Mouse (Mus musculus) heart, embryonic 12.5 days (tissue): ENCODE measurements around the gene Myh4. TPM values are rescaled to one million over a fixed set of nuclear protein-coding genes. Genes with fewer than 3 reads are reported as not detected.

Experiments used
- ATAC-seq: fragments of 200-750 bp; cut with Nextera tagmentation; 2 replicates; pipeline ENCODE4 v1.8.0; 2017; ENCODE audit warnings: moderate TSS enrichment, moderate library complexity; ENCODE audit not compliant: insufficient number of reproducible peaks, low FRiP score
- H3K27ac ChIP-seq: fragments of 300-500 bp; sonication (generic); 2 replicates; pipeline ENCODE4 v1.5.1; 2016; ENCODE audit warnings: mild to moderate bottlenecking, moderate library complexity; ENCODE audit not compliant: poor library complexity, severe bottlenecking
- H3K27me3 ChIP-seq: fragments of 300-500 bp; sonication (generic); replicated peaks from 2 replicates; pipeline ENCODE4 v1.6.1; 2016; ENCODE audit warnings: mild to moderate bottlenecking, moderate library complexity
- H3K36me3 ChIP-seq: fragments of 300-500 bp; sonication (generic); 2 replicates; pipeline ENCODE4 v1.6.1; 2016; ENCODE audit warnings: mild to moderate bottlenecking, moderate library complexity
- H3K4me1 ChIP-seq: fragments of 300-500 bp; sonication (generic); replicated peaks from 2 replicates; pipeline ENCODE4 v1.6.1; 2016; ENCODE audit warnings: mild to moderate bottlenecking
- H3K4me2 ChIP-seq: fragments of 300-500 bp; sonication (generic); 2 replicates; pipeline ENCODE4 v1.6.1; 2016; ENCODE audit warnings: mild to moderate bottlenecking, moderate library complexity
- H3K4me3 ChIP-seq: fragments of 300-500 bp; sonication (generic); 2 replicates; pipeline ENCODE4 v1.5.1; 2016; ENCODE audit warnings: mild to moderate bottlenecking
- H3K9ac ChIP-seq: fragments of 300-500 bp; sonication (generic); 2 replicates; pipeline ENCODE4 v1.6.1; 2016; ENCODE audit warnings: mild to moderate bottlenecking, moderate library complexity
- H3K9me3 ChIP-seq: fragments of 300-500 bp; sonication (generic); replicated peaks from 2 replicates; pipeline ENCODE4 v1.6.1; 2016; ENCODE audit warnings: mild to moderate bottlenecking, moderate library complexity
- WGBS: fragments of 180-500 bp; shearing (Covaris S2); methylation state at CpG from one replicate; pipeline ENCODE4 v1.1.7; 2016; 5-methylcytosine and 5-hydroxymethylcytosine counted together
- polyA plus RNA-seq: library from polyadenylated mRNA; unstranded; fragments of >200 nt; fragmentation: Nextera tagmentation; extraction: Ambion mirVana; gene quantifications from 2 replicates; pipeline ENCODE4 v1.2.1, GENCODE M21; 2016

Gene Myh4
- polyA plus RNA-seq, result not detected in 2 replicates

- Histone ChIP-seq H3K4me3 (no peak within 1 kb of the TSS), H3K36me3 (no peaks in the 10 kb centered on the region), H3K4me1 (no peaks in the 10 kb centered on the region), H3K4me2 (no peak within 1 kb of the TSS), H3K9me3 (no peaks in the 10 kb centered on the region), H3K27me3 (no peaks in the 10 kb centered on the region), H3K9ac (no peak within 1 kb of the TSS), H3K27ac (no peak within 1 kb of the TSS)
- 77% methylated on average over 5 of the region's 5 CpGs for WGBS
- ATAC-seq, result no peak
Measured at GRCm38 (mm10) chr11:67237481-67238079, at the start of gene Myh4. Myh4 (plus strand) TSS chr11:67238029.

GRCm38 (mm10) chr11:67190316-67190715 lies 47.5 kb upstream of the Myh4 start:
- no peaks in the 10 kb centered on the region for H3K9me3 ChIP-seq
- H3K36me3 ChIP-seq, result no peaks in the 10 kb centered on the region
- H3K27me3 ChIP-seq, result no peaks in the 10 kb centered on the region
- H3K4me3 ChIP-seq, result no peak overlapping the region
- H3K9ac ChIP-seq, result no peak overlapping the region
- no peak overlapping the region for H3K4me2 ChIP-seq
- no peak for ATAC-seq
- no peaks in the 10 kb centered on the region for H3K4me1 ChIP-seq
- no peak overlapping the region for H3K27ac ChIP-seq
- WGBS, result 78% methylated on average over 10 of the region's 10 CpGs

- no peak overlapping the region for H3K27ac ChIP-seq
- H3K27me3 ChIP-seq, result no peaks in the 10 kb centered on the region
- no peaks in the 10 kb centered on the region for H3K9me3 ChIP-seq
- H3K36me3 ChIP-seq, result no peaks in the 10 kb centered on the region
- 79% methylated on average over 2 of the region's 2 CpGs for WGBS
- no peak for ATAC-seq
- no peaks in the 10 kb centered on the region for H3K4me1 ChIP-seq
- H3K9ac ChIP-seq, result no peak overlapping the region
- H3K4me2 ChIP-seq, result no peak overlapping the region
- H3K4me3 ChIP-seq, result no peak overlapping the region
Measured at GRCm38 (mm10) chr11:67190814-67191213, 47.0 kb upstream of the Myh4 start.

- WGBS, result 84% methylated on average over 14 of the region's 14 CpGs
- Histone ChIP-seq H3K4me2 (no peak overlapping the region), H3K27ac (no peak overlapping the region), H3K9ac (no peak overlapping the region), H3K4me3 (no peak overlapping the region), H3K36me3 (no peaks in the 10 kb centered on the region), H3K9me3 (no peaks in the 10 kb centered on the region), H3K4me1 (no peaks in the 10 kb centered on the region), H3K27me3 (no peaks in the 10 kb centered on the region)
- no peak for ATAC-seq
Measured at GRCm38 (mm10) chr11:67191496-67191895, 46.3 kb upstream of the Myh4 start.

- no peaks in the 10 kb centered on the region for H3K9me3 ChIP-seq
- no peak overlapping the region for H3K27ac ChIP-seq
- H3K4me3 ChIP-seq, result no peak overlapping the region
- H3K4me1 ChIP-seq, result 0 out of 2 replicates have a peak, but pooled peaks cover 3% of the 10 kb centered on the region
- 32% methylated on average over 1 of the region's 1 CpGs for WGBS
- no peak overlapping the region for H3K4me2 ChIP-seq
- no peaks in the 10 kb centered on the region for H3K36me3 ChIP-seq
- H3K9ac ChIP-seq, result no peak overlapping the region
- H3K27me3 ChIP-seq, result no peaks in the 10 kb centered on the region
- ATAC-seq, result no peak
Measured at GRCm38 (mm10) chr11:67199321-67199720, 38.5 kb upstream of the Myh4 start.

GRCm38 (mm10) chr11:67199752-67200151 lies 38.1 kb upstream of the Myh4 start, which contains the start of gene Myh1:
Myh1 (plus strand) TSS chr11:67200052.
- Histone ChIP-seq H3K27me3 (no peaks in the 10 kb centered on the region), H3K4me1 (0 out of 2 replicates have a peak, but pooled peaks cover 3% of the 10 kb centered on the region), H3K9ac (no peak within 1 kb of the TSS), H3K36me3 (no peaks in the 10 kb centered on the region), H3K27ac (no peak within 1 kb of the TSS), H3K4me2 (no peak within 1 kb of the TSS), H3K9me3 (no peaks in the 10 kb centered on the region), H3K4me3 (no peak within 1 kb of the TSS)
- WGBS, result 72% methylated on average over 4 of the region's 4 CpGs
- ATAC-seq, result no peak

GRCm38 (mm10) chr11:67204766-67205165 lies 33.1 kb upstream of the Myh4 start:
- Histone ChIP-seq H3K27ac (no peak overlapping the region), H3K4me1 (0 out of 2 replicates have a peak, but pooled peaks cover 3% of the 10 kb centered on the region), H3K36me3 (no peaks in the 10 kb centered on the region), H3K9ac (no peak overlapping the region), H3K4me2 (no peak overlapping the region), H3K4me3 (no peak overlapping the region), H3K27me3 (no peaks in the 10 kb centered on the region), H3K9me3 (no peaks in the 10 kb centered on the region)
- no peak for ATAC-seq
- WGBS, result 68% methylated on average over 3 of the region's 3 CpGs

- Histone ChIP-seq H3K9ac (no peak overlapping the region), H3K27me3 (no peaks in the 10 kb centered on the region), H3K4me1 (no peaks in the 10 kb centered on the region), H3K4me2 (no peak overlapping the region), H3K9me3 (no peaks in the 10 kb centered on the region), H3K27ac (no peak overlapping the region), H3K4me3 (no peak overlapping the region), H3K36me3 (no peaks in the 10 kb centered on the region)
- whole genome bisulfite sequencing, result 88% methylated on average over 8 of the region's 8 CpGs
- no peak for ATAC-seq
Measured at GRCm38 (mm10) chr11:67221803-67222202, 16.0 kb upstream of the Myh4 start.

GRCm38 (mm10) chr11:67224466-67224865 lies 13.4 kb upstream of the Myh4 start:
- ATAC-seq, result no peak
- no peak overlapping the region for H3K9ac ChIP-seq
- 72% methylated on average over 3 of the region's 3 CpGs for WGBS

GRCm38 (mm10) chr11:67228731-67229130 lies 9.1 kb upstream of the Myh4 start:
- Histone ChIP-seq H3K4me3 (no peak overlapping the region), H3K4me2 (no peak overlapping the region), H3K4me1 (no peaks in the 10 kb centered on the region), H3K36me3 (no peaks in the 10 kb centered on the region), H3K27me3 (no peaks in the 10 kb centered on the region), H3K27ac (no peak overlapping the region), H3K9ac (no peak overlapping the region), H3K9me3 (no peaks in the 10 kb centered on the region)
- WGBS, result 78% methylated on average over 3 of the region's 3 CpGs
- ATAC-seq, result no peak

More at GRCm38 (mm10) chr11:67224466-67224865, 13.4 kb upstream of the Myh4 start:
- H3K4me1 ChIP-seq, result no peaks in the 10 kb centered on the region
- H3K27ac ChIP-seq, result no peak overlapping the region
- no peaks in the 10 kb centered on the region for H3K36me3 ChIP-seq
- H3K27me3 ChIP-seq, result no peaks in the 10 kb centered on the region
- H3K9me3 ChIP-seq, result no peaks in the 10 kb centered on the region
- H3K4me2 ChIP-seq, result no peak overlapping the region
- H3K4me3 ChIP-seq, result no peak overlapping the region

GRCm38 (mm10) chr11:67229166-67229565 lies 8.7 kb upstream of the Myh4 start:
- H3K4me1 ChIP-seq, result no peaks in the 10 kb centered on the region
- no peaks in the 10 kb centered on the region for H3K9me3 ChIP-seq
- H3K27ac ChIP-seq, result no peak overlapping the region
- no peak overlapping the region for H3K4me2 ChIP-seq
- WGBS, result 71% methylated on average over 5 of the region's 5 CpGs
- H3K9ac ChIP-seq, result no peak overlapping the region
- H3K27me3 ChIP-seq, result no peaks in the 10 kb centered on the region
- H3K36me3 ChIP-seq, result no peaks in the 10 kb centered on the region
- no peak overlapping the region for H3K4me3 ChIP-seq
- ATAC-seq, result no peak

- WGBS, result 70% methylated on average over 2 of the region's 2 CpGs
- no peaks in the 10 kb centered on the region for H3K27me3 ChIP-seq
- no peak overlapping the region for H3K27ac ChIP-seq
- H3K9me3 ChIP-seq, result no peaks in the 10 kb centered on the region
- H3K4me3 ChIP-seq, result no peak overlapping the region
- H3K36me3 ChIP-seq, result no peaks in the 10 kb centered on the region
- H3K4me1 ChIP-seq, result no peaks in the 10 kb centered on the region
- no peak overlapping the region for H3K9ac ChIP-seq
- ATAC-seq, result no peak
- no peak overlapping the region for H3K4me2 ChIP-seq
Measured at GRCm38 (mm10) chr11:67229946-67230345, 7.9 kb upstream of the Myh4 start.
